Mouse (Mus musculus) cerebellum, adult 18-20 months (tissue): ENCODE results near the gene Nt5dc3.

ENCODE experiments used
- DNase-seq, 2 experiments: peaks; one replicate each; pipeline ENCODE4 v3.0.0; 2021

The Nt5dc3 gene

GRCm38 (mm10) chr10:86821014-86821413 is 42.2 kb downstream of the Nt5dc3 start:
- no peak for DNase-seq

- DNase-seq, result no peak
These were observed 45.3 kb downstream of the Nt5dc3 start for GRCm38 (mm10) chr10:86824093-86824492.

DNA sequence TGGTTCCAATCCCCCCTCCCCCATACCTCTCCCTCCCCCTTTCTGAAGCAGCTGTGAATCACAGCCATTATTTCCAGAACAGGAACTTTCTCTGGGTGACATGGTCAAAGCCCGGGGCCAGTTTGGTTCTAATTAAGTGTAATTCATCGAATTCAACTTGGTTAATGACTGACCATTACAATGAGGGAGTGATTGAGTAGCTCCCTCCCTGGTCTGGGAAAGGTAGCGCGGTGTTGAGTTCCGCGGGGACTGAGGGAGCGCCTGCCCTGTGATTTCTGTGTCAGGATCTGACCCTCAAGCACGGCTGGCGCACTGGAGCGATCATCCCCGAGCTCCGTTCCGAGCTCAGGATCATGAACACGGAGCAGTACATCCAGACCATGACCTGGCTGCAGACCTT is 46.1 kb downstream of the Nt5dc3 start:
- no peak for DNase-seq

- DNase-seq, result peak; percentile 80 to 84
These were observed 47.2 kb downstream of the Nt5dc3 start for GRCm38 (mm10) chr10:86825871-86826522.

DNA sequence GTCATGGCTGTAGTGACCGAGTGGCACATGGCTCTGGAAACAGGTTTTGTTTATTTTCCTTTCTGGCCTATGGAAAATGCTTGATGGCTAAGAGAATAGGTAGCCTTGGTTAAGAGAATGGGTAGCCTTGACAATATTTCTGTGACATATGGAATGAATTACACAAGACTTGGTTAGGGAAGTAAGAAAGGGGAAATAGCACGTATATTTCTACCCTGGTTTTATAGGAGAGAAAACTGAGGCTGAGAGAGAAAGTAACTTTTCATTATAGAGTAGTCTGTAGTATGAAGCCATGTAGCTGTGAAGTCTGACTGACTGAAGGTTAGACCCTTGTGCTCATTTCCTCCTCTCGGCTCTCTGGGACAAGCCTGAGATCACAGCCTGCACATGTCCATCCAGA is 48.1 kb downstream of the Nt5dc3 start:
- no peak for DNase-seq

DNA sequence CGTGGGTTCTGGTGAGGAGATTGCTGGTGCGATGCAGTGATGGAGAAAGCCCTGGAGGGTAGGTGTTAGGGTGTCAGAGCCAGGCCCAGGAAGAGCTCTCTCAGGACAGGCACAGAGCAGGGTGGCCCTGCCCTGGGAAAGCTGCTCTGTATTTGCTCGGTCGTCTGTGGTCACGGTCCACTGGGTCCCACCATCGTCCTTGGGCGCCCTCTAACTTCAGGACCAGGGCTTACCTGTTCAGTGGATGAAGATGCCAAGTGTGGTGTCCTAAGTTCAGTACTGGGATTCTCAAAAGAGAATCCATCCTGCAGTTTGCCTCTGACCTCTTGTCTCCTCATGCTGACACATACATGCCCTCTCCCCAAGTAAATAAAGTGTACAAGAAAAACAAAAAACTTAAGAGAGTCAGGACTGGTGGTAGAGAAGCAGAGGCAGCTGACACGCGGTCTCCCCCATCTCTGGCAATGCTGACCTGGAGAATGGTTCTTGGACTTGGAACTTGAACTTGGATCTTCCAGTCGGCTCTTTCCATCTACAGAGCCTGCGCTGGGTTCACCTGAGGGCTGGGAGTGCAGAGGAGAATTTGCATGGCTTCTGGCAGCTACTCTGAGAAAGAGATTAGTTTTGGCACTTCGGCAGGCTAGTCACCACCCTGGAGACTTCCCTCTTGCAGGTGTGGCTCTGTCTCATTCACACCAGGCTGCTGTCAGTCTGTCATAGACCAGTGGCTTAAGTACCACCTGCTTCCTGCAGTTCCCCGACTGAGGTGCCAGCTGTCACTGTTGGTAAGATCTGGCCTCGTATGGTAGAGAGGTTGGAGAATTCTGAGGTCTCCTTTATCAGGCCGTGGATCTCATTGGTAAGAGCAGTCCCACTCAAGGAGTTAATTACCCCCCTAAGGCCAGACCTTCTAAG is 49.7 kb downstream of the Nt5dc3 start:
- peak in 1 of 2 experiments; percentile 11 for DNase-seq

- no peak for DNase-seq
These were observed 50.7 kb downstream of the Nt5dc3 start for GRCm38 (mm10) chr10:86829515-86829914.

GRCm38 (mm10) chr10:86836784-86837183 is 58.0 kb downstream of the Nt5dc3 start:
- DNase-seq, result no peak

DNA sequence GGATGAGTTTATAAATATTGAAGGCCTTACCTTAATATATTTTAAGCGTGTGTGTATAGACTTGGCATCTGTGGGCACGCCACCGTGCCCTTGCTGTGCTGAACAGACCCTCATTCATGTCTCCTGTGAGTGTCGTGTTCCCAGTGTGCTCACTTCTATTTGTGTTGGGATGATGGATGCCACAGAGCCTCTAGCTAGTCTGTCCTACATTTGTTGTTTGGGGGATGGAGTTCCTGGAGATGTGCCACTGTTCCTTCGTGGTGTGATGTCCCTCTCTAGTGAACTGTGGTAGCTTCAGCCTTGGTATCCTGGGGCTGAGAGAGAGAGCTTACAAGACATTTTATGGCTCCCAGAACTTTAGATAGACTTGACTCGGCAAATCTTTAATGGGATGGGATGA is 60.0 kb downstream of the Nt5dc3 start:
- no peak for DNase-seq

GRCm38 (mm10) chr10:86842659-86843058 is 63.9 kb downstream of the Nt5dc3 start:
- DNase-seq, result no peak

- DNase-seq, result no peak
These were observed 68.2 kb downstream of the Nt5dc3 start for GRCm38 (mm10) chr10:86846926-86847467.

DNA sequence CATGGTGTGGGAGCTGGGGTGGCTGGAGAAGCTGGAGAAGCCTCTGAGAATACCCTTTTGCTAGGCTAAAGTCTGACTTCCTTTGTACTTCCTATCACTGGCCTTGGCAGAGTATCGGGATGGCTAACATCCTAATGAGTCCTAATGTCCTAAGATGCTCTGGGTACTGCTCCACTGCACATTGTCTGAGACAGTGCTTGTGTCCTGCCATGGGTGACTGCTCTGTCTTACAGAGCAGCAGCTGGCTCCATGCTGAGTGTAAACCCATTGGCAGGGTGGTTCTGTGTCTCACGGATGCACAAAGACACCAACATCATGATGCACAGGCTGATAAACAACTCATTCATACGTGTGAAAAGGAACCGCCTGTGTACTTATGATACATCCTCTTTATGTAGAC is 70.3 kb downstream of the Nt5dc3 start:
- DNase-seq, result no peak

DNA sequence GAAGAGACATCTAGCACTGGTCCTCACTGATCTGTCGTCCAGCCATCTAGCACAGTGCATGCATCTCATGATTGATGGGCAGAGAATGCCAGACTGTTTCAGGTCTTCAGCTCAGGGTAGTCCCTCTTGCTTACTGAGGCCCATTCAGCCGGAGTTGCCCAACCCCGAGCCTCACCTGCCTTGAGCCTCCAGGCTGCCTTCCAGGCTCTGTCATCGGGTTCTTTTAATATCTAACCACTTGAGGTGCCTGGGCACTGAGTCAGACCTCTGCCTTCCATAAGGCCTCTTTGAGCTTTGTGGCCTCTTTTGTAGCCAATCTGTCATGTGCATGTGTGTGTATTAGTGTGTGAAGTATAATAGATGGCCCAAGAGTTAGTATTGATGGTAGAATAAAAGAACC is 70.7 kb downstream of the Nt5dc3 start:
- DNase-seq, result no peak

GRCm38 (mm10) chr10:86852160-86852559 is 73.4 kb downstream of the Nt5dc3 start:
- DNase-seq, result no peak

GRCm38 (mm10) chr10:86853433-86853832 is 74.6 kb downstream of the Nt5dc3 start:
- no peak for DNase-seq

DNA sequence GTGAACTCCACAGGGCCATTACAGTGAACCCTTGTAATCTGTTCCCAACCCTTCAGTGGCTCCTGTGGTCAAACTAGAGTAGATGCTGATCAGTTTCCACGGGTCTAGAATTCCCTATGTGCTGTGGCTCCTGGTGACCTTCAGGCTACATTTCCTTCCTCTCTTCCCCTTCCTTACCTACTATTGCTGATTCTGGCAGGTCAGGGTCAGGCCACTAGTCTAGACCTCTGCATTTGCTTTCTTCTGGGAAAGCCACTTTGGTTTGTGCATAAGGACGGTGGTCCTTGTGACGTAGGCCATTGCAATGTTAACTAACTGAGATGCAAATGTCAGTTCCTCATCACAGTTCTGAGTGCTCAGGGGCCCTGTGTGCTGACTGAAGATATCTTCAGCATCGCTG is 81.6 kb downstream of the Nt5dc3 start:
- no peak for DNase-seq

- DNase-seq, result no peak
These were observed 83.7 kb downstream of the Nt5dc3 start for GRCm38 (mm10) chr10:86862496-86862895.

DNA sequence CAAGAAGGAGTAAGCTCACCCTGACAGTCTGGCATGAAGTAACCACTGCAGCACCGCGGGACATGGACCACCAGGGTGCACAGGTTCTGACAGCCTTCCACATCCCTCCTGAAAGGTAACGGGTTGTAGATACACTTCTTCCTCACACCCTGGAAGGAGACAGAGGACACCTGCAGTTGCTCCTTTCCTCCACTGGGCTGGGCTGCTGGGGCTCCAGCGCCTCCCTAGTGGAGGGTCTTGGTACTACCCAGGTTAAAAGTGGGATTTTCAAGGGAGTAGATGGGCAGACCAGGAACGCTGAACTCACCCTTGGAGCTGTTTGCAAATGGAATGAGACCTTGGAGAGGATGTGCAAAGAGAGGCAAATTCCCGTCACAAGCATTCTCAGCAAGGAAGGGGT is 84.6 kb downstream of the Nt5dc3 start:
- DNase-seq, result no peak

- no peak for DNase-seq
These were observed 93.3 kb downstream of the Nt5dc3 start for GRCm38 (mm10) chr10:86872121-86872520.

- DNase-seq, result peak in 1 of 2 experiments; percentile 3
These were observed 93.8 kb downstream of the Nt5dc3 start for GRCm38 (mm10) chr10:86872591-86872990.

DNA sequence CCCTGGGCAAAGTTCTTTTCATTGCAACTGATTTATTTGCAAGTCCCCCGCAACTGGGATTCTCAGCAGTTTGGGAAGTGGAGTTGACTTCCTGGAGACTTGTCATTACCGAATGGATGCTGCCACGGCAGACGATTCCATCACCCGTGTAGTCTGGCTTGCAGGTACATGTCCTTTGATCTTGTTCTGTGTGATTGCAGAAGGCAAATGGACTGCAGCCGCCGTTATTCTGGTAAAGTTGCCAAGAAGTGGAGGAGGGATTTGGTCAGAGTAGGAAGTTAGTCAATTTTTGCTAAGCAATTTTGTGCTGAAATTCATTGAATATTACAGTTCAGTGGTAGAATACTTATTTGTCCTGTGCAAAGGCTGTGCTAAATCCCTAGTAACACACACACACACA is 99.9 kb downstream of the Nt5dc3 start:
- DNase-seq, result no peak

DNA sequence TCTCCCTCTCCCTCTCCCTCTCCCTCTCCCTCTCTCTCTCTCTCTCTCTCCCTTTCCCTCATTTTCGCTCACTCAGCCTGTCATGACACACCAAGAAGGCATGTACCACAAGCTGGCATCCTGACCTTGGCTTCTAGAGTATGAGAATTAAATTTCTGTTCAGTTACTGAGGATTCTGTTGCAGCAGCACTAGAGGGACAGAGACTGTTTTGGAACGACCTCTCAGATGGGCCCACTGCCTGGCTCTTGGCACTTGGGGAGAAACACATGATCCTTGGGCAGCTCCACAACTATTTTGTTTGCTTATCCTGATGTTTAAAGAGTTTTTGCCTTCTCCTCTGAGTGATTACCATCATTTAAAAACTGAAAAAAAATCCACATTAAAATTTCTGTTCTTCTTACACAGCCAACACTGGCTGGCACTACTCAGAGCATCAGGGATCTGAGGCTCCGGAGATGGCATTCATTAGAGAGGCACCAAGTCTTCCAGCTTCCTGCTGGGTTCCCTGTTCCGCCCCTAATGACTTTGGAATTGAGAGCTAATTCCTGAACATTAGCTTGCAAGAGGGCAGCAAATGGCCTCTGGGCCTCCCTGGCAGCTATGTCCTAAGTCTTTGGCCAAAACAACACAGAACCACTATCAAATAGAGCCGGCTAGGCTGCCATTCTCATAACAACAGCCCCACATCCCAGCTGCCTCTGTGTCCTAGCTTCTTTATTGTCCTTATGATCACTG is 101.4 kb downstream of the Nt5dc3 start:
- peak; percentile 40 to 52 for DNase-seq

DNA sequence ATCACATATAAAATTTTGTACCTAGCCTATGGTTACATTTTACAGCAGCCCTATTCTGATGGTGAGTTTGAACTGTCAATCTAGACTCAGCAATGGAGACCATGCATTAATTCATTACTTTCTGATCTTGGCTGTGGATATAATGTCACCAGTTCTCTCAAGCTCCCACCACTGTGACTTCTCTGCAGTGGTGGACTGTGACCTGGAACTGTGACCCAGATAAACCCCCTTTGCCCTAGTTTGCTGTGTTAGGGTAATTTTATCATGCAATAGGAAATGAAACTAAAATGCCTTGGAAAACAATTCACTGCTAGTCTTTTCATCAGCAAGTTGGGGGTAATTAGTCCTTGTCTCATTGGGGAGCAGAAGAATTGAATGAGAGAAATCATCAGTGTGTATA is 102.6 kb downstream of the Nt5dc3 start:
- DNase-seq, result no peak
